Mouse (Mus musculus) brain, adult 2 months (tissue): ENCODE results near the gene Car2.
A peak's percentile ranks its signal among the peaks of the same experiment; 100 is the strongest.

ENCODE experiments used
- DNase-seq: peaks from one replicate; pipeline ENCODE4 v3.0.0; 2011; ENCODE audit warnings: low read depth, low spot score

Gene Car2

GRCm38 (mm10) chr3:14886102-14887098, at the start of gene Car2:
Car2 (plus strand) TSS chr3:14886273.
- peak; percentile 83 for DNase-seq

DNA sequence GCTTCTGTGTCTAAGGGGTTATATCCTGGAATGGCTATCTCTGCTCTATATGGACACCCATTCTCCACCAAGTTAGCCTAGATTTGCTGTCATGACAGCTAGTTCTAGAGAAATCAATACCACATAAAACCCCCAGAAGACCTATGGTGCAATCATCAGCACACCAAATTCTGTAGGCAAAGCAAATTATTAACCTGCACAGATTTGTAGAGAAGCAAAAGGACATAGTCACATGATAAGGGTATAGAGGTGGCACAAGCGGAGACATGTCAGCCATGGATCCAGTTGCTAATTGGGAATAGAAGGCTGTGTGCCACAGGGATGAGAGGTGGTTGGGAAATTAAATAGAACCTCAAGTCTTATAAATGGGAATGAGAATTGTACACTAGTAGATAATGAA, 47.1 kb upstream of the Car2 start:
- DNase-seq: no peak

- DNase-seq: no peak
Measured at GRCm38 (mm10) chr3:14839466-14840118, 46.5 kb upstream of the Car2 start.

GRCm38 (mm10) chr3:14848587-14849254, 37.4 kb upstream of the Car2 start:
- no peak for DNase-seq

DNA sequence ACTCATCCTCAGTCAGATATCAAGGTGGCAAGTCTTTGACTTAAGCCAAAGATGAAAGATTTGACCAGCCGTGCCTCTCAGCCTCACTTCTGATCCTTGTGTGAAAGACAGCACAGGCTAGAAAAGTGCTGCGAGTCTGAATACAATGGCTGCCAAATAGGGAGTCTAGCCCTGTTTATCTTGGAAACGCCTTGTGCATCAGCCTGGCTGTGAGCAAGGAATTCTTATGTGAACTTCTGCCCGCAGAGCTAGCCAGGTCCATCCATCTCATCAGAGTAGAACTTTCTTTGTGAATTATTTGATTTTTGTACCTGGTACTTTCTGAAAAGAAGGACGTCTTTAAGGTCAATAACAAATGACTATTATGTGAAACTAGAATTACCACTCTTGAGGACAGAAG, 32.1 kb upstream of the Car2 start:
- no peak for DNase-seq

- DNase-seq: no peak
Measured at GRCm38 (mm10) chr3:14854446-14854845, 31.6 kb upstream of the Car2 start.

DNA sequence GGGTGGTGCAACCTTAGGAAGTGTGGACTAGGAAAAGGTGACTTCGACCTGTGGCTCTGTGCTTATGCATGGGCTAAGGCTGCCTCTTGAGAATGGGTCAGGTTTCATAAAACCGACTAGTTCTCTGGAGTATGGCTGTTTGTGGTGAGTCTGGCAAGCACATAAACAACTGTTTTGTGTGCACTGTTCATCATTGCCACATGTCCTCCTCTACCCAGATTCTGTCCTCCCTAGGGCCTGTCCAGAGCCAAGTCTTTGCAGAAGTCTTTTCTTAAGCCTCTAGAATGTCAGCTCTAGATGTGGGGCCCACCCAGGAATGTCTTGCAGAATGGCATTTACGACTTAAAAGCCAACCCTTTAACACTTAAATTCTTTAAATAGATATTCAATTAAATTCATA, 28.2 kb upstream of the Car2 start:
- no peak for DNase-seq

- DNase-seq: no peak
Measured at GRCm38 (mm10) chr3:14860291-14860690, 25.8 kb upstream of the Car2 start.

- no peak for DNase-seq
Measured at GRCm38 (mm10) chr3:14861165-14861564, 24.9 kb upstream of the Car2 start.

DNA sequence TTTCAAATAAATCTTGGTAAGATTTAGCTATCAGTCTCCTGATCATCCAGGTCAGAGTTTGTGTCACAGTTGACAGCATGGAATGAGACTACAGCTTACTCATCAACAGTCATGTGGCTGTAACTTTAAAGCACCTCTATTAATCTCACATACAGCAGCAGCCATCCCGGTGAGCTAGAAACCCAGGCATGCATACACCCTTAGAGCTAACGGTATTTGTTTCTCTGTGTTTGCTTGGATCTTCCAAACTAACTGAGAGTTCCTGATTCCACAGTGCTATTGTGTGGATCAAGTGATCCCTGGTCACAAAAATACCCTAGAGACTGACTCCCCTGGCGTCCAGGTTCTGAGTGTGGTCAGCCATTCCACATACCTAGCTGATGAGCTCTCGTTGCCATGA, 24.3 kb upstream of the Car2 start:
- DNase-seq: no peak

DNA sequence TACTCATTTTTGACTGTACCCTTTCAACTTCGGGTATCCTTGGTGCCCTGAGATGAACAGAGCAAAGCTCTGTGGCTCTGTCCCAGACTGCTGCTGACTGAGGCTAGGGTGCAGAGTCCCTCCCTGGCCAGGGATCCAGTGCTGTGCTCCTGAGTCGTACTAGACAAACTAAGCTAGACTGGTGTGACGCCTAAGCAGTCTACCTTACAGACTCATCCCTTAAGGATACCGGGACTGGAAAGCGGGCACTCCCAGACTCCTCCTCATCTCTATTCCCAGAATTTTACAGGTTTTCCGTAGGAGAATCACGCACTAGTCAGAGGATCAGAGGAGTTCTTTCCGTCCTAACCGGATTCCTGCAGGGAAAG, 23.4 kb upstream of the Car2 start:
- peak; percentile 25 for DNase-seq

GRCm38 (mm10) chr3:14863022-14863711, 22.9 kb upstream of the Car2 start, which contains the start of gene Car3:
Car3 (plus strand) TSS chr3:14863512.
- DNase-seq: peak; percentile 26

DNA sequence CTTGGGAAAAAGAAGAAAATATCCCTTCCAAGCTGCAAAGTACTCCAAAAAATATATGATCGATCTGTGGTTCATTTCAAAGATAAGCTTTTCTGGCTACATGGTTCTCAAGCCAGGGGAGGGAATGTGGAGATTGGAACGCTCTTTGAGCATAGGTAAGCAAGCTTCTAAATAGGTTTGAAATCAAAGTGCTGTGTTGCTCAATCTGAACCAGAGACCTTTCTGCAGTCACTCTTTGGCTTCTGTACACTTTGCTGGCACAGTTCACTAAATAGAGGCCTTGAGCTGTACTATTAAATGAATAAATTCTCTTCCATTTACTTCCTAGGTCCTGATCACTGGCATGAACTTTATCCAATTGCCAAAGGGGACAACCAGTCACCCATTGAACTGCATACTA, 22.2 kb upstream of the Car2 start:
- DNase-seq: no peak

DNA sequence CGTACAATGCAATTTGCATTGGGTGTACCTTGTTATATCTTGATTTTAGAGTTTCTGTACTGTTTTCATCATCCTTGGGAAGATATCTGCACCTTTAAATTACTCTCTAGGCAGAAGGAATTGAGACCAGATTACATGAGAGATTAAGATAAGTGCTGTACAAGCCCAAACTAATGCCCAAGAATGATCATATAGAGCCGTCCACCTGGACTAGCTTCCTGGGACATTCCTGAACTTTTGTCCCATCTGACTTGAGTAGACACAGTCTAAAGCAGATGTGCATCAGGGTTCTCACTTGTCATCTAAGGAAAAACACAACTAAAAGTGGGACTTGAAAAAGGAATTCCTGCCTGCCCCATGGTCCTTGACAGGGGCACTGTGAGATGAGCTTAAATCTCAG, 20.1 kb upstream of the Car2 start:
- DNase-seq: no peak

GRCm38 (mm10) chr3:14869779-14870178, 16.3 kb upstream of the Car2 start:
- peak; percentile 68 for DNase-seq

GRCm38 (mm10) chr3:14870528-14870927, 15.5 kb upstream of the Car2 start:
- no peak for DNase-seq

DNA sequence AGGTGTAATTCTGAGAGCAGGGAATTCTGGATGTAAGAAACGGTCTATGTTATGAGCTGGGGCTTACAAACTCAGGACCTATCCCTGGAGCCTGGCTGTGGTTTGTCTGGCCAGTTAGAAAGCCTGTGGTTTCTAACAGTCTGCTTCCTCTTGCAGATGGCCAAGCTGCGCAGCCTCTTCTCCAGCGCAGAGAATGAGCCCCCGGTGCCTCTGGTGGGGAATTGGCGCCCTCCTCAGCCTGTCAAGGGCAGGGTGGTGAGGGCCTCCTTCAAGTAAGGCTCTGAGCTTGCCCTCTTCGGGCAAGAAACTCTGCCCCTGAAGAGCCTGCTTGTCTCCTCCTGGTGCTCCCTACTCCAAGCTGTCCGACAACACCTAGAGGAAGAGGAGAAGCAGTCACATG, 14.7 kb upstream of the Car2 start:
- DNase-seq: no peak

DNA sequence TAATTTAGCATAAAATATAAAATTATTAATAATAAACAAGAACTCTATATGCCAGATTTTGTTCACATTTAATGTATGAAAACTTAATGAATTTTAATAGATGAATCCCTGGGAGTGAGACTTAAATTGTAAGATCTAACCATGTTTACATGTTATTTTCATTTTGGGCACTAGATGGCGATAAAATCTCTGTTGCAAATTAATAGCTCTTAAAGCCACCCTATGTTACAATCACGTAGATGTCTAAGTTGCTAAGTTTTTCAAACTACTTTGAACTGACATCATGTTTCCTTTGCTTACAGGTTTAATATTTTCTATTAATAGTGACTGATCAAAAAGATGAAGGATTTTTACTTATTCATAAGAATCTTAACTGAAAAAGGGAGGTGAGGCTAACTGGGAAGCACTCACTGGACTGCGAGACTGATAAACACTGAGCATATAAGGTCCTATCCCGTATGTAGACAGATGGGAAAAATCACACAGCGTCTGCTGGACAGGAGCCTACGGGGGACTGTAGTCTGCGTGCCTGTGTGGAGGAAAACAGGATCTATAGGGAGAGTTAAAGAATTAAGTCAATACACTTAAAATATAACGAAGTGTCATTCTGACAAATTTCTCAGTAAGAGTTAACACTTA, 11.6 kb upstream of the Car2 start:
- peak; percentile 85 for DNase-seq

GRCm38 (mm10) chr3:14876325-14876918, 9.7 kb upstream of the Car2 start:
- no peak for DNase-seq

- DNase-seq: no peak
Measured at GRCm38 (mm10) chr3:14877251-14877909, 8.7 kb upstream of the Car2 start.
